Mouse (Mus musculus) brain, embryonic 14.5 days (tissue): Measurements from ENCODE around the gene Slit3.

ENCODE experiments used
- CTCF ChIP-seq: fragments of 200-500 bp; IDR thresholded peaks from 2 replicates; pipeline ENCODE4 v1.5.1; 2012; ENCODE audit warnings: inconsistent platforms, mild to moderate bottlenecking, moderate library complexity, borderline replicate concordance; ENCODE audit not compliant: insufficient read depth, insufficient read length; ENCODE audit errors: extremely low read depth
- POLR2A ChIP-seq: fragments of 200-500 bp; IDR thresholded peaks from 2 replicates; pipeline ENCODE4 v1.6.1; 2012; ENCODE audit warnings: mild to moderate bottlenecking, inconsistent platforms, borderline replicate concordance; ENCODE audit not compliant: poor library complexity, insufficient read depth, insufficient read length, severe bottlenecking; ENCODE audit errors: extremely low read depth

GRCm38 (mm10) chr11:35504916-35505315 is 383.9 kb downstream of the Slit3 start:
- TF ChIP-seq CTCF (no peak), POLR2A (no peak)
